Mouse (Mus musculus): ENCODE data around the gene Omd.

GRCm38 (mm10) chr13:49538693-49539092 is 43.6 kb upstream of the Omd start:
- TF ChIP-seq CTCF (IDR thresholded peaks at IDR 0.05; ENCODE audit: insufficient read depth, low read length) (no peak), POLR2A (IDR thresholded peaks at IDR 0.05; ENCODE audit: borderline replicate concordance, extremely low read depth, low read depth, low read length) (no peak)

Measured in lung, adult 2 months (tissue).